Mouse (Mus musculus) testis, adult 2 months (tissue): ENCODE results near the gene Wfdc5.

ENCODE experiments used
- CTCF ChIP-seq: fragments of 200-500 bp; IDR thresholded peaks from 2 replicates; pipeline ENCODE4 v1.5.1; 2012; ENCODE audit warnings: low read depth, mild to moderate bottlenecking, inconsistent platforms, low read length, moderate library complexity; ENCODE audit not compliant: control insufficient read depth, insufficient read depth, insufficient replicate concordance
- POLR2A ChIP-seq: fragments of 200-500 bp; IDR thresholded peaks from 2 replicates; pipeline ENCODE4 v1.6.1; 2012; ENCODE audit warnings: low read depth, mild to moderate bottlenecking, inconsistent platforms, low read length, moderate library complexity; ENCODE audit not compliant: control insufficient read depth

- no peak for TF ChIP-seq POLR2A
- no peak for TF ChIP-seq CTCF
Observed at GRCm38 (mm10) chr2:164152341-164152740, 30.2 kb downstream of the Wfdc5 start.
